Mouse (Mus musculus) thymus, adult 2 months (tissue): ENCODE results near the gene Sbf1. TPM values are rescaled to one million over a fixed set of nuclear protein-coding genes. Genes with fewer than 3 reads are reported as not detected.

Experiments used
- DNase-seq: peaks from one replicate; pipeline ENCODE4 v3.0.0; 2021
- H3K27ac ChIP-seq: fragments of 200-500 bp; 2 replicates; pipeline ENCODE4 v1.5.1; 2012; ENCODE audit warnings: low read length, control low read depth; ENCODE audit not compliant: control insufficient read depth, insufficient read depth
- H3K27me3 ChIP-seq: fragments of 200-500 bp; 2 replicates; pipeline ENCODE4 v1.6.1; 2012; ENCODE audit warnings: mild to moderate bottlenecking, low read length, moderate library complexity, mixed read lengths; ENCODE audit not compliant: control insufficient read depth, insufficient read depth
- H3K36me3 ChIP-seq: fragments of 200-500 bp; 2 replicates; pipeline ENCODE4 v1.6.1; 2012; ENCODE audit warnings: mild to moderate bottlenecking, low read length, moderate library complexity; ENCODE audit not compliant: control insufficient read depth, insufficient read depth
- H3K4me1 ChIP-seq: fragments of 200-500 bp; replicated peaks from 2 replicates; pipeline ENCODE4 v1.6.1; 2012; ENCODE audit warnings: low read length; ENCODE audit not compliant: control insufficient read depth, insufficient read depth
- H3K4me3 ChIP-seq: fragments of 200-500 bp; 2 replicates; pipeline ENCODE4 v1.5.1; 2012; ENCODE audit warnings: mild to moderate bottlenecking, low read length, control low read depth, moderate library complexity; ENCODE audit not compliant: control insufficient read depth, insufficient read depth
- CTCF ChIP-seq: fragments of 200-500 bp; IDR thresholded peaks from 2 replicates; pipeline ENCODE4 v1.5.1; 2012; ENCODE audit warnings: mild to moderate bottlenecking, control low read depth, low read length, moderate library complexity, borderline replicate concordance; ENCODE audit not compliant: control insufficient read depth, poor library complexity, insufficient read depth; ENCODE audit errors: extremely low read depth
- POLR2A ChIP-seq: fragments of 200-500 bp; IDR thresholded peaks from 2 replicates; pipeline ENCODE4 v1.6.1; 2012; ENCODE audit warnings: mild to moderate bottlenecking, low read length, control low read depth, moderate library complexity; ENCODE audit not compliant: control insufficient read depth, poor library complexity, insufficient read depth; ENCODE audit errors: extremely low read depth
- WGBS: fragments of 180-500 bp; shearing (Covaris S2); methylation state at CpG from one replicate; pipeline ENCODE4 v1.1.7; 2018; 5-methylcytosine and 5-hydroxymethylcytosine counted together
- polyA plus RNA-seq: library from polyadenylated mRNA; depleted of rRNA; stranded (reverse); fragments of >200 nt; gene quantifications from 2 replicates; pipeline ENCODE4 v1.2.3, GENCODE M21; 2012

Gene Sbf1
- polyA plus RNA-seq, 1 experiment: 899 TPM

GRCm38 (mm10) chr15:89352795-89353194 is 37.7 kb upstream of the Sbf1 start:
- H3K36me3 ChIP-seq: peaks cover 21% of the 10 kb centered on the region
- WGBS: over 99% methylated on average over 12 of the region's 12 CpGs

DNA sequence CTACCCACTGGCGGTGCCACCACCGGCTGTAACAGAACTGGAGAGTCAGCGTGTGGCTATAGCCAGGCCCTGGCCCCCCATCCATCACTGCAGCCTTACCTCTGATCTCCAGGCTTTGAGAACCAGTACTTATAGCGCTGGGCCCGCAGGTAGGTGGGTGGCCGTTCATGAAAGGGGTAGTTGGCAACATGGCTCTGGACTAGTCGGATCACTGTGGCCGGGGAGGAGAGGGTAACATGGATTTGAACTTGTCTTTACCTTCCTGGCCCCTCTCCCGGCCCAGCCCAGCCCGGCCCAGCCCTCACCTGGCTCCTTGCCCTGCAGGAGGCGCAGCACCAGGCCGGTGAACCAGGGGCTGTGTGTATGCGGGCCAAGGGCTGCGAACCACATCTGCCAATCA is 36.9 kb upstream of the Sbf1 start:
- Histone ChIP-seq H3K27ac (no peak overlapping the region), H3K36me3 (peaks cover 21% of the 10 kb centered on the region), H3K4me1 (peaks cover 15% of the 10 kb centered on the region), H3K27me3 (no peaks in the 10 kb centered on the region), H3K4me3 (no peak overlapping the region)
- DNase-seq: no peak
- no peak for TF ChIP-seq POLR2A
- TF ChIP-seq CTCF: no peak
- 97% methylated on average over 14 of the region's 14 CpGs for WGBS

More at GRCm38 (mm10) chr15:89352795-89353194, 37.7 kb upstream of the Sbf1 start:
- Histone ChIP-seq H3K27ac (no peak overlapping the region), H3K27me3 (no peaks in the 10 kb centered on the region), H3K4me1 (peaks cover 15% of the 10 kb centered on the region), H3K4me3 (no peak overlapping the region)
- TF ChIP-seq CTCF (no peak), POLR2A (no peak)
- DNase-seq: no peak

DNA sequence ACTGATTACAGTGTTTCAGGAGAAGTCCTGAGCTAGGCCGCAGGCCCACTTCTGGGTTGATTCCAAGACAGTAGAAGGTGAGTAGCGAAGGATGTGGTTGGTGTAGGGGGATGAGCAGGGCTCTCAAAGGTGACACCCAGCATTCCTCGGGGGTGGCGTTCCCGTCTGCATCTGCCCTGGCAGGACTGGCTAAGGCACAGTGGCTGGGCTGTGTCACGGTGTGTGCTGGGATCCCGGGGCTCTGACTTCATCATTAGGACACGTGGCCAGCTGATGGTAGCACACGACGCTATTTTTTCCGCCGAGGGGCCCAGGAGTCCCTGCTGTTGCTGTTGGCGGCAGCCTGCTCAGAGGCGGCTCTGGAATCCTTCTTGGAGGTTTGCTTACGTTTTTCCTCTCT is 36.2 kb upstream of the Sbf1 start:
- no peak for DNase-seq
- Histone ChIP-seq H3K36me3 (peaks cover 21% of the 10 kb centered on the region), H3K4me3 (no peak overlapping the region), H3K27me3 (no peaks in the 10 kb centered on the region), H3K27ac (no peak overlapping the region), H3K4me1 (peaks cover 13% of the 10 kb centered on the region)
- WGBS: 96% methylated on average over 15 of the region's 15 CpGs
- TF ChIP-seq POLR2A: no peak
- no peak for TF ChIP-seq CTCF

DNA sequence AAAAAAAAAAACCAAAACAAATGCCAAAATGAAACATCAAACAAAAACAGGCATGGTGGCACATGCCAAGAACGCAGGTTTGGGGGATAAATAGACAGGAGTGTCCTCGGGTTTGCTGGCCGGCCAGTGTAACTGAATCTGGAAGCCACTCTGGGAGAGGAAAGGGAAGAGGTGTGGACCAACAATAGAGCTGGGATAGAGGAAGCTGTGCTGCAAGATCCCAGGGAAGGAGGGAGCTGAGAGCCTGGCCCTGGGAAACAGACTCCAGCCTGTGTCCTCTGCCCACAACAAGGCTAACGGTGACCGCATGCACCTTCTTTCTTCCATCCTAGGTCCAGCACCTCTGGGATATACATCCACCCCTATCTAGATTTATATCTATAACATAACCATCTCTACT is 35.3 kb upstream of the Sbf1 start:
- Histone ChIP-seq H3K27ac (no peak overlapping the region), H3K4me3 (no peak overlapping the region), H3K4me1 (peaks cover 12% of the 10 kb centered on the region), H3K36me3 (peaks cover 21% of the 10 kb centered on the region), H3K27me3 (no peaks in the 10 kb centered on the region)
- 97% methylated on average over 5 of the region's 5 CpGs for WGBS
- DNase-seq: no peak
- no peak for TF ChIP-seq CTCF
- TF ChIP-seq POLR2A: no peak

DNA sequence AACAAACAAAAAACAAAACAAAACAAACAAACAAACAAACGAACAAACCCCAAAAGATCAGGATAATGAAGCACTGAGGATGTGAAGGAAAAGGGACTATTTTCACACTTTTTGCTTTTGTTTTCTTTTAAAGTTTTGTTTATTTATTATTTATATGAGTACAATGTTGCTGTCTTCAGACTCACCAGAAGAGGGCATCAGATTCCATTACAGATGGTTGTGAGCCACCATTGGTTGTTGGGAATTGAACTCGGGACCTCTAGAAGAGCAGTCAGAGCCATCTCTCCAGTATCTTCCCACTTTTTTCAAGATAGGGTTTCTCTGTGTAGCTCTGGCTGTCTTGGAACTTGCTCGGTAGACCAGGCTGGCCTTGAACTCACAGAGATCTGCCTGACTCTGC is 28.2 kb upstream of the Sbf1 start:
- 90% methylated on average over 3 of the region's 3 CpGs for WGBS

DNA sequence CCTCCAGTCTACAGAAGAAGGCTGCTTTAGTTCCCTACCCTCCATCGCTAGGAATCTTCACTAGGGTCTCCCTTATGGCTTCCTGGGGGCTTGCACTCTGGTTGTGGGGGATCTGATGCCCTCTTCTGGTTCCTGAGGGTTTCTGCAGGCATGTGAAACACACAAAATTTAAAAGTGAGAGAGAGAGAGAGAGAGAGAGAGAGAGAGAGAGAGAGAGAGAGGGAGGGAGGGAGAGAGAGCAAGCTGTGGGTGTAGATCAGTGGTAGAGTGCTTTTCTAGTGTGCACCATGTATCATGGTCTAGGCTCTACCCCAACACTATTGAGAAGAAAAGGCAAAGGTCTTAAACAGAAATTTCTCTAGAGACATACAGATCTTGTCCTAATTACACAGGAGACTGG is 26.6 kb upstream of the Sbf1 start:
- DNase-seq: no peak
- H3K4me1 ChIP-seq: peaks cover 4% of the 10 kb centered on the region; the same call in 1 of the 2 replicates
- no peak for TF ChIP-seq CTCF
- TF ChIP-seq POLR2A: no peak
- H3K36me3 ChIP-seq: no peaks in the 10 kb centered on the region
- 85% methylated on average over 1 of the region's 1 CpGs for WGBS
- H3K27me3 ChIP-seq: no peaks in the 10 kb centered on the region
- H3K4me3 ChIP-seq: no peak overlapping the region
- no peak overlapping the region for H3K27ac ChIP-seq

More for the DNA sequence above, 28.2 kb upstream of the Sbf1 start:
- Histone ChIP-seq H3K36me3 (no peaks in the 10 kb centered on the region), H3K4me1 (peaks cover 4% of the 10 kb centered on the region; the same call in 1 of the 2 replicates), H3K4me3 (no peak overlapping the region), H3K27ac (no peak overlapping the region), H3K27me3 (no peaks in the 10 kb centered on the region)
- DNase-seq: no peak
- TF ChIP-seq CTCF: no peak
- TF ChIP-seq POLR2A: no peak

GRCm38 (mm10) chr15:89340136-89340535 is 25.0 kb upstream of the Sbf1 start:
- Histone ChIP-seq H3K27me3 (no peaks in the 10 kb centered on the region), H3K27ac (no peak overlapping the region), H3K4me3 (no peak overlapping the region), H3K36me3 (no peaks in the 10 kb centered on the region), H3K4me1 (peaks cover 4% of the 10 kb centered on the region; the same call in 1 of the 2 replicates)
- no peak for DNase-seq
- WGBS: 43% methylated on average over 3 of the region's 3 CpGs
- no peak for TF ChIP-seq POLR2A
- no peak for TF ChIP-seq CTCF
